Mouse (Mus musculus): ENCODE data around the gene Usp3. TPM values are rescaled to one million over a fixed set of nuclear protein-coding genes. Genes with fewer than 3 reads are reported as not detected.

Usp3 gene
- 54.7 and 81.8 TPM in 2 replicates for total RNA-seq (2017)

GRCm38 (mm10) chr9:66592708-66593612 lies at the start of gene Usp3:
Gene Usp3 (minus strand): TSS chr9:66593142.
- peak; percentile 89 for ATAC-seq (replicated peaks; ENCODE audit: low read depth, poor library complexity, severe bottlenecking)

- no peak for ATAC-seq (replicated peaks; ENCODE audit: low read depth, poor library complexity, severe bottlenecking)
Measured at GRCm38 (mm10) chr9:66640491-66640890, 47.5 kb upstream of the Usp3 start.

GRCm38 (mm10) chr9:66639626-66640025 lies 46.7 kb upstream of the Usp3 start:
- no peak for ATAC-seq (replicated peaks; ENCODE audit: low read depth, poor library complexity, severe bottlenecking)

GRCm38 (mm10) chr9:66632441-66632840 lies 39.5 kb upstream of the Usp3 start:
- ATAC-seq (replicated peaks; ENCODE audit: low read depth, poor library complexity, severe bottlenecking) = no peak

- ATAC-seq (replicated peaks; ENCODE audit: low read depth, poor library complexity, severe bottlenecking) = no peak
Measured at GRCm38 (mm10) chr9:66630931-66631330, 38.0 kb upstream of the Usp3 start.

- ATAC-seq (replicated peaks; ENCODE audit: low read depth, poor library complexity, severe bottlenecking) = no peak
Measured at GRCm38 (mm10) chr9:66626661-66627060, 33.7 kb upstream of the Usp3 start.

GRCm38 (mm10) chr9:66625974-66626530 lies 33.1 kb upstream of the Usp3 start:
- no peak for ATAC-seq (replicated peaks; ENCODE audit: low read depth, poor library complexity, severe bottlenecking)

GRCm38 (mm10) chr9:66624873-66625272 lies 31.9 kb upstream of the Usp3 start:
- ATAC-seq (replicated peaks; ENCODE audit: low read depth, poor library complexity, severe bottlenecking) = no peak

- no peak for ATAC-seq (replicated peaks; ENCODE audit: low read depth, poor library complexity, severe bottlenecking)
Measured at GRCm38 (mm10) chr9:66623627-66624026, 30.7 kb upstream of the Usp3 start.

GRCm38 (mm10) chr9:66620581-66620981 lies 27.6 kb upstream of the Usp3 start:
- peak; percentile 95 for ATAC-seq (replicated peaks; ENCODE audit: low read depth, poor library complexity, severe bottlenecking)

GRCm38 (mm10) chr9:66620055-66620454 lies 27.1 kb upstream of the Usp3 start:
- ATAC-seq (replicated peaks; ENCODE audit: low read depth, poor library complexity, severe bottlenecking) = no peak

GRCm38 (mm10) chr9:66617812-66618211 lies 24.9 kb upstream of the Usp3 start:
- ATAC-seq (replicated peaks; ENCODE audit: low read depth, poor library complexity, severe bottlenecking) = no peak

GRCm38 (mm10) chr9:66616858-66617257 lies 23.9 kb upstream of the Usp3 start:
- no peak for ATAC-seq (replicated peaks; ENCODE audit: low read depth, poor library complexity, severe bottlenecking)

GRCm38 (mm10) chr9:66615141-66615540 lies 22.2 kb upstream of the Usp3 start:
- ATAC-seq (replicated peaks; ENCODE audit: low read depth, poor library complexity, severe bottlenecking) = 0 out of 2 replicates have a peak, but pooled peaks have one; percentile 15

GRCm38 (mm10) chr9:66614547-66614946 lies 21.6 kb upstream of the Usp3 start:
- ATAC-seq (replicated peaks; ENCODE audit: low read depth, poor library complexity, severe bottlenecking) = no peak

GRCm38 (mm10) chr9:66613667-66614066 lies 20.7 kb upstream of the Usp3 start:
- ATAC-seq (replicated peaks; ENCODE audit: low read depth, poor library complexity, severe bottlenecking) = no peak

GRCm38 (mm10) chr9:66611478-66612093 lies 18.6 kb upstream of the Usp3 start:
- ATAC-seq (replicated peaks; ENCODE audit: low read depth, poor library complexity, severe bottlenecking) = peak; percentile 97

GRCm38 (mm10) chr9:66608817-66609345 lies 15.9 kb upstream of the Usp3 start:
- no peak for ATAC-seq (replicated peaks; ENCODE audit: low read depth, poor library complexity, severe bottlenecking)

GRCm38 (mm10) chr9:66606851-66607250 lies 13.9 kb upstream of the Usp3 start:
- no peak for ATAC-seq (replicated peaks; ENCODE audit: low read depth, poor library complexity, severe bottlenecking)

GRCm38 (mm10) chr9:66605876-66606750 lies 13.2 kb upstream of the Usp3 start:
- no peak for ATAC-seq (replicated peaks; ENCODE audit: low read depth, poor library complexity, severe bottlenecking)

All from common myeloid progenitor, adult 5-6 weeks (primary cell).